ENCODE assay signal across 30 mouse cellular contexts in the genomic region with DNA sequence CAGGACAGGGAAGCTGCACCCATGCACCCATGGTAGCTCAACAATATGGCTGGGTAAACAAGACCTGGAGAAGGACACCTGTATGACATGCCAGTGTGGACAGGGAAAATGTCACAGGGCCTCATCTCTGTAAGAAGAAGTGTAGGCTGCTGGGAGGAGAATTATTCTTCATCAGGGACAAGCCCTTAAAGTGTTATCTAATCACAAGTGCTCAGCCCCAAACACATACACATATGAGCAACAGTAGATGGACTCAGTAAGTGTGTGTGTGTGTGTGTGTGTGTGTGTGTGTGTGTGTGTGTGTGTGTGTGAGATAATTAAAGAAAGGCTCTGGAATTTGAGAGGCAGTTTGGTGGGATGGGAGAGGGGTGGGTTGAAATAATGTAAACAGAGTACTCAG. TPM values are rescaled to one million over a fixed set of nuclear protein-coding genes. Genes with fewer than 3 reads are reported as not detected.
DNase-seq lines count a peak whose midpoint lies in the region; ATAC-seq and TF ChIP-seq lines count a peak whose summit lies in the region.
"Had no signal": no experiment of that assay in that cellular context is flagged by ENCODE, and none has a peak within 500 bp of the region (broad histone marks: within the 10 kb centered on the region; RNA-seq: fewer than 3 reads in every experiment).

No protein-coding gene starts in this region.

- H3K27ac ChIP-seq in intestine, embryonic 15.5 days: no peak overlapping the region
- H3K27ac ChIP-seq in liver, embryonic 14.5 days: no peak overlapping the region
- no peak overlapping the region for H3K27ac ChIP-seq in midbrain, embryonic 13.5 days
- H3K27ac ChIP-seq: forebrain, embryonic 10.5 days; forebrain, embryonic 15.5 days; gastrocnemius, adult 2 months; heart, adult 2 months; hindbrain, embryonic 14.5 days; neural tube, embryonic 12.5 days had no signal

- H3K4me3 ChIP-seq in erythroblast, embryonic 14.5 days (replicated peaks): peak overlapping the region; percentile 57
- H3K4me3 ChIP-seq in intestine, embryonic 15.5 days (replicated peaks): no peak overlapping the region
- H3K4me3 ChIP-seq in liver, embryonic 14.5 days (ENCODE audit: insufficient read depth in 1 of 2, low read depth in 2 of 2, low read length in 2 of 2): peak overlapping the region; percentile 27 to 42; a peak in 2 of 4 replicates
- no peak overlapping the region for H3K4me3 ChIP-seq in midbrain, embryonic 13.5 days (replicated peaks)
- H3K4me3 ChIP-seq: forebrain, embryonic 10.5 days; forebrain, embryonic 15.5 days; gastrocnemius, adult 2 months; heart, adult 2 months; heart, embryonic 12.5 days; myocyte; neural tube, embryonic 12.5 days had no signal

- TF ChIP-seq CTCF in liver, embryonic 14.5 days (IDR thresholded peaks at IDR 0.05; ENCODE audit: low read depth): no peak

- TF ChIP-seq EP300 in liver, embryonic 14.5 days (IDR thresholded peaks at IDR 0.05; ENCODE audit: low read depth): peak; percentile 40; the same call in 1 of the 2 replicates

- ATAC-seq in erythroblast, adult 5-6 weeks (replicated peaks; ENCODE audit: low FRiP score, poor library complexity, severe bottlenecking): no peak
- ATAC-seq in intestine, embryonic 15.5 days: no peak
- peak; percentile 63 for ATAC-seq in liver, embryonic 14.5 days (ENCODE audit: insufficient read depth)
- 0 out of 2 replicates have a peak, but pooled peaks have one; percentile 45 for ATAC-seq in megakaryocyte-erythroid progenitor cell, adult 5-6 weeks (replicated peaks; ENCODE audit: low FRiP score, low TSS enrichment, poor library complexity, severe bottlenecking)
- ATAC-seq in midbrain, embryonic 13.5 days: no peak
- ATAC-seq: forebrain, embryonic 15.5 days; Patski had no signal

- H3K9me3 ChIP-seq in erythroblast, embryonic 14.5 days (ENCODE audit: control insufficient read depth, low read length): no peaks in the 10 kb centered on the region
- H3K9me3 ChIP-seq in intestine, embryonic 15.5 days: no peaks in the 10 kb centered on the region
- no peaks in the 10 kb centered on the region for H3K9me3 ChIP-seq in liver, embryonic 14.5 days (ENCODE audit: control insufficient read depth, low read length)
- no peaks in the 10 kb centered on the region for H3K9me3 ChIP-seq in midbrain, embryonic 13.5 days
- H3K9me3 ChIP-seq: forebrain, embryonic 10.5 days; forebrain, embryonic 15.5 days; G1E; neural tube, embryonic 12.5 days had no signal

- peak overlapping the region; percentile 27; the same call in 1 of the 2 replicates for H3K4me2 ChIP-seq in intestine, embryonic 15.5 days (replicated peaks)
- peak overlapping the region; percentile 64 for H3K4me2 ChIP-seq in liver, embryonic 14.5 days (ENCODE audit: low read depth)
- no peak overlapping the region for H3K4me2 ChIP-seq in midbrain, embryonic 13.5 days (replicated peaks)
- H3K4me2 ChIP-seq: forebrain, embryonic 15.5 days; heart, embryonic 12.5 days; hindbrain, embryonic 14.5 days; lung, embryonic 14.5 days; midbrain, embryonic 11.5 days; neural tube, embryonic 12.5 days had no signal

- H3K4me1 ChIP-seq in erythroblast, embryonic 14.5 days (ENCODE audit: control insufficient read depth): peaks cover 6% of the 10 kb centered on the region
- no peaks in the 10 kb centered on the region for H3K4me1 ChIP-seq in intestine, embryonic 15.5 days (replicated peaks)
- peaks cover 6 to 9% of the 10 kb centered on the region in 2 experiments; a peak in 3 of 4 replicates for H3K4me1 ChIP-seq in liver, embryonic 14.5 days (replicated peaks; ENCODE audit: control insufficient read depth in 2 of 2, insufficient read depth in 2 of 2, low read length in 1 of 2)
- H3K4me1 ChIP-seq in midbrain, embryonic 13.5 days (replicated peaks): no peaks in the 10 kb centered on the region
- H3K4me1 ChIP-seq: forebrain, embryonic 10.5 days; forebrain, embryonic 15.5 days; heart, embryonic 12.5 days; neural tube, embryonic 12.5 days had no signal

- no peaks in the 10 kb centered on the region for H3K36me3 ChIP-seq in erythroblast, embryonic 14.5 days (ENCODE audit: control insufficient read depth)
- no peaks in the 10 kb centered on the region for H3K36me3 ChIP-seq in intestine, embryonic 15.5 days
- no peaks in the 10 kb centered on the region for H3K36me3 ChIP-seq in liver, embryonic 14.5 days (replicated peaks; ENCODE audit: control insufficient read depth, insufficient read depth, low read depth)
- no peaks in the 10 kb centered on the region for H3K36me3 ChIP-seq in midbrain, embryonic 13.5 days
- H3K36me3 ChIP-seq: forebrain, embryonic 10.5 days; forebrain, embryonic 15.5 days; heart, embryonic 12.5 days; neural tube, embryonic 12.5 days had no signal

- H3K27me3 ChIP-seq in erythroblast, embryonic 14.5 days (ENCODE audit: control insufficient read depth): no peaks in the 10 kb centered on the region
- no peaks in the 10 kb centered on the region for H3K27me3 ChIP-seq in intestine, embryonic 15.5 days (replicated peaks)
- H3K27me3 ChIP-seq in liver, embryonic 14.5 days (ENCODE audit: control insufficient read depth, insufficient read depth, low read length): no peaks in the 10 kb centered on the region
- H3K27me3 ChIP-seq in midbrain, embryonic 13.5 days: no peaks in the 10 kb centered on the region
- H3K27me3 ChIP-seq: forebrain, embryonic 15.5 days; heart, embryonic 12.5 days; neural tube, embryonic 12.5 days had no signal

- no peak for DNase-seq in liver, embryonic 14.5 days (ENCODE audit: low read depth in 3 of 3, low spot score in 3 of 3)
- DNase-seq in adrenal gland, postnatal 14 days: no peak
- DNase-seq in kidney, postnatal 25 days: no peak
- DNase-seq: adrenal gland, postnatal 10 days; cerebellum, adult 18-20 months; cerebellum, postnatal 10 days; gastrocnemius, adult 2 months; gastrocnemius, postnatal 36 days; heart, adult 2 months; kidney, adult 2 months; layer of hippocampus, postnatal 36 days; left cerebral cortex, postnatal 4 days; lung, embryonic 14.5 days; lung, postnatal 36 days; right cerebral cortex, adult 18-20 months; right cerebral cortex, postnatal 4 days had no signal

- no peak overlapping the region for H3K9ac ChIP-seq in intestine, embryonic 15.5 days
- no peak overlapping the region for H3K9ac ChIP-seq in liver, embryonic 14.5 days (replicated peaks)
- H3K9ac ChIP-seq in midbrain, embryonic 13.5 days (replicated peaks): no peak overlapping the region
- H3K9ac ChIP-seq: forebrain, embryonic 15.5 days; heart, embryonic 12.5 days; hindbrain, embryonic 14.5 days; lung, embryonic 14.5 days; neural tube, embryonic 12.5 days had no signal

RNA-seq across cellular contexts. Expression of gene Naip2, which starts 1.1 kb away (rescaled TPM):
- polyA plus RNA-seq in erythroblast, embryonic 14.5 days (2012): 0.01 TPM in 1 of 2 replicates, not detected in the other
- total RNA-seq in erythroblast, adult 5-6 weeks (2015; ENCODE audit: low replicate concordance): 12.7 and 14.4 TPM in 2 replicates
- total RNA-seq in erythroblast, adult 5-6 weeks (2017; ENCODE audit: low replicate concordance): 10.6 and 13.5 TPM in 2 replicates
- 6.4 and 6.5 TPM in 2 replicates for polyA plus RNA-seq in intestine, embryonic 15.5 days (2015; fragmentation: Nextera tagmentation; extraction: Ambion mirVana)
- polyA plus RNA-seq in liver, embryonic 14.5 days (2012; rRNA removed): 1.2 and 1.9 TPM in 2 replicates
- polyA plus RNA-seq in liver, embryonic 14.5 days (2014; fragmentation: Nextera tagmentation; extraction: Ambion mirVana): 2.0 and 2.6 TPM in 2 replicates
- total RNA-seq in megakaryocyte-erythroid progenitor cell, adult 5-6 weeks (2014; fragmentation: Nextera tagmentation): 5.8 and 8.2 TPM in 2 replicates
- total RNA-seq in megakaryocyte-erythroid progenitor cell, adult 5-6 weeks (2017): 6.7 and 7.1 TPM in 2 replicates
- 1.1 and 1.5 TPM in 2 replicates for total RNA-seq in adrenal gland, postnatal 14 days (2021)
- polyA plus RNA-seq in midbrain, embryonic 13.5 days (2015; fragmentation: Nextera tagmentation; extraction: Ambion mirVana): 0.09 and 0.31 TPM in 2 replicates

RNA-seq across cellular contexts. Expression of gene Naip5, which starts 45.3 kb away (rescaled TPM):
- polyA plus RNA-seq in erythroblast, embryonic 14.5 days (2012): not detected in 2 replicates
- 1.7 and 8.3 TPM in 2 replicates for total RNA-seq in erythroblast, adult 5-6 weeks (2015; ENCODE audit: low replicate concordance)
- total RNA-seq in erythroblast, adult 5-6 weeks (2017; ENCODE audit: low replicate concordance): 5.2 and 6.2 TPM in 2 replicates
- 7.1 and 8.9 TPM in 2 replicates for polyA plus RNA-seq in intestine, embryonic 15.5 days (2015; fragmentation: Nextera tagmentation; extraction: Ambion mirVana)
- 0.69 and 0.95 TPM in 2 replicates for polyA plus RNA-seq in liver, embryonic 14.5 days (2012; rRNA removed)
- 0.34 and 0.48 TPM in 2 replicates for polyA plus RNA-seq in liver, embryonic 14.5 days (2014; fragmentation: Nextera tagmentation; extraction: Ambion mirVana)
- total RNA-seq in megakaryocyte-erythroid progenitor cell, adult 5-6 weeks (2014; fragmentation: Nextera tagmentation): 3.2 and 5.2 TPM in 2 replicates
- total RNA-seq in megakaryocyte-erythroid progenitor cell, adult 5-6 weeks (2017): 4.4 and 8.1 TPM in 2 replicates
- total RNA-seq in adrenal gland, postnatal 14 days (2021): 2.3 and 2.7 TPM in 2 replicates
- polyA plus RNA-seq in midbrain, embryonic 13.5 days (2015; fragmentation: Nextera tagmentation; extraction: Ambion mirVana): 0.07 and 0.14 TPM in 2 replicates

Comparison
In these comparisons a context has a peak if more than half of its experiments do, and no peak if none do; other contexts are left out.
1. H3K4me3 ChIP-seq: peak in erythroblast, embryonic 14.5 days (single experiment) and liver, embryonic 14.5 days (2 of 2); none in intestine, embryonic 15.5 days (single experiment) and midbrain, embryonic 13.5 days (single experiment).
2. ATAC-seq: peak in liver, embryonic 14.5 days (single experiment) and megakaryocyte-erythroid progenitor cell, adult 5-6 weeks (single experiment); none in erythroblast, adult 5-6 weeks (single experiment), intestine, embryonic 15.5 days (single experiment) and midbrain, embryonic 13.5 days (single experiment).